Mouse (Mus musculus) CD4-positive helper T cell, adult 2 months (primary cell): Measurements from ENCODE around the gene Thbd.

Experiments
- DNase-seq: peaks from one replicate; pipeline ENCODE4 v3.0.0-alpha.2; 2012; ENCODE audit warnings: low read depth, missing footprints, low spot score

The Thbd gene

DNA sequence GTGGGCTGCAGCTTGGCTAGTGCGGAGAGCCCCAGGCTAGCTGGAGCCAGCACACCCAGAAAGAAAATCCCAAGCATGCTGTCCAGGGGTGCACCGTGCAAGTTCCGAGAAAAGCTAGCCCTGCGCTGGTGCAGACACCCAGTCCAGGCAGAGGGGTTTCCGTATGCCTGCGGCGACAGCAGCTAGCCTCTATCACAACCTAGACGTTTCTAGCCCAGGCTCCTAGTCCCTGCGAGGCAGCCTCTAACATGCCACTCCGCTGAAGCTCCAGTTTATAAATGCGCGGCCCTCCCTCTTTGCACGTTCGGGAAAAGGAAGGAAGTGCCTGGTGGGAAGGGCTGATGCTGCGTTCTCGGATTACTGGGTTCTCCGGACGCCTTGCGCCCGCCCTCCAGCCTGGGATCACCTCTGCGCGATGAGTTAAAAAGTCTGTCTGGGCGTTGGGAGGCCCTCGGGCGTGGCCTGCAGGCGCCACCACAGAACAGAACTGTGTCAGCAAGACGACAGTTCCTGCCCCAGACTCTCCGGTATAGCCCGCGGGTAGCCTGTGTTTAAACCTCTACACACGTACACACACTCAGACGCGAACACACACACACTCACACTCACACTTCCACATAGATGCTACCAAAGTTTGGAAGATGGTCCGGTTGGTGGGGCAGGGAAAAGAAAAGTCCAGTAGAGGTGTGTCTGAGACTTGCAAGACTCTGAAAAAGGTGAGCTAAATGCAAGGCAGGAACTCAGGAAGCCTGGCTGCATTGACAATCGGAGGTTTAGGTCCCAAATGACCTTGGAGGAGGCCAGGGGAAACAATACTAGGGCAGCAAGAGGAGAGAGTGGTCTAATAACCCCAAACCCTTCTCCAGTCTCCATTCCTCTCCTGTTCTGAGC is at the start of gene Thbd:
TSS of gene Thbd (minus strand) at position 319 of the 891 bp plus-strand sequence.
- no peak for DNase-seq

DNA sequence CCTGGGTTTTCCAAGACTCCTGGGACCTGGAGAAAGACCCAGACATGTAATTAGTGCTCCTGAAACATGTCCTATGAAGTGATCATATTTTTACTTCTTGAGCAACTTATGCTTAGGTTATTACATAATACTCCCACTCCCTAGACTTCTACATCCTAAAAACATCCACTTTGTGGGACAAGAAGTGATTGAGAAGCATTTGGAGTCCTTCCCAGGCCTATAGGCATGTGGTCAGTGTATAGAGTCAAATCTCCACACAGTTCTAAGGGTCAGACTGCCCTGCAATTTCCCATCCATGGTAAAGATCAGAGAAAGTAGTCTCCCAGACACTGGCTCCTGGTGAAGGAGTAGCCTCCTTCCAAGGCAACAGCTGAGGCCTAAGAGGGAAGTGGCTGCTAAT is 47.4 kb upstream of the Thbd start:
- no peak for DNase-seq

DNA sequence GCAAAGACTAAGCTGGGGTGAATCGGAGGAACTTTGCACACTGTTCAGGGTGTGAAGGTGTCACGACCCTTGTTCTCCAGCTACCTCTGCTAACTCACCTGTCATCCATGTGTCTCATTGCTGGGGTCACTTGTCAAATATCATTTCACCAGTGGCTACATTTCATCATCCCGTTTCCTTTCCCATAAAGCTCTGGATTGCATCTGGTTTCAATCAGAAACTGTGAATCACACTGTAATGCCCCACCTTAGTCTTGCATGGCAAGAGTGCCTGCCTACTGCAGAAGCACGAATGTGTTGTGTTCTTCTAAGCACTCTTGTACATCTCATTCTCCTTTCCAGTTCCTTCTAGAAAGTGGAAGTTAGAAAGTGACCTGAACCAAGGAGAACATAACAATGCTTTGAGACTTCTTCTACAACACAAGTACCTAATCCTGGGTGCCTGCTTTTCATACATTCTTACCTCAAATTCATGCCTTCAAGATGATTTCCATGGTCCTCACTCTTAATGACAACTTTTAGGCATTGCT is 46.1 kb upstream of the Thbd start:
- no peak for DNase-seq

DNA sequence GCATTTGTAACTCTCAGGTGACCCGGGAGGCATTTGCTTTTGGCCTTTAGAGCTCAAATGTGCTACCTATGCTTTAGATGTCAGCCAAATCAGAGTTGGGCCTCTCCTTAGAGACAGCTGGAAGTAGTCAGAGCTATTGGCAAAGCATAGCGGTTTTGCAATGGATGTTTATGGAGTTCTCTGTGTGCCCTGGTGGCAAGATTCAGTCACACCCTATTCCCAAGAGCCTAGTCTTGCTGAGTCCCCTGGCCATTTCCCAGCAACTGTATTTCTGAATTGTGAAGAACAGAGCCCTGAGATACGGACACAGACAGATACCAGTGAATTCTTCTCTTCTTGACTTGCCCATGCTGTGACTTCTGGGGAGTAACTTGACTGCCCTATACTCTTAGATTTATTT is 45.1 kb upstream of the Thbd start:
- no peak for DNase-seq

DNA sequence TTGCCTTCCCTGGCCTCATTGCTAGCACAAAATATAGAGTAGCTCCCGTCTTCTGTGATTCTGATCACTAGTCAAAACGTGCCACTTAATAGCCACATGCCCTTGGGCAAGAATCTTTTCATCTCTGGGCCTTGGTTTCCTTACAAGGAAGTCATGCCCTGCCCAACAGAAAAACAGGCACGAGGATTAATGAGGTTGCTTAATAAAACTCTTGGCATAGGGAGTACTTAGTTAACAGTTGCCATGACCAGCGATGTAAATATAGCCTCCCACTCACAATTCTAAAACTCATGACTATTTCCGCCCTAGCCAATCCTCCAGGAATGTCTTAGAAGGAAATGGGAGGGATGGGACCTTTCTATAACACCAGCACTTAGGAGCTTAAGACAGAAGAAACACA is 43.5 kb upstream of the Thbd start:
- DNase-seq = no peak

DNA sequence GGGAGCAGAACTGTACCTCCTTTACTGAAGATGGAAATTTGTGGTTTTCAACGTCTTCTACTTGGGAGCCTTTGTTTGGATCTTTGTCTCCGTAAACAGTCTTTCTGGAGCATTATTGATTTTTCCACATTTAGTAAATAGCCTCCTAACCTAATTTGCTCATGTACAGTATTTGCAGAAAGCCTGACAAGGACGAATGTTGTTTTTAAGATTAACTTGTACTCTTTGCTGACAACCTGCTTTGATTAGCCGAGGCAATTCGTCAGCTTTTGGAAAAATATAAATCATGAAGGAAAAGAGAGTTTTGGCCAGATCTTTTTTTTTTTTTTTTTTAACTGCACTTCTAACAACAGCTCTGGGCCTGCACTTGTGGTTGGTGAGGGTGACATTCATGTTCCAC is 42.6 kb upstream of the Thbd start:
- DNase-seq = no peak

DNA sequence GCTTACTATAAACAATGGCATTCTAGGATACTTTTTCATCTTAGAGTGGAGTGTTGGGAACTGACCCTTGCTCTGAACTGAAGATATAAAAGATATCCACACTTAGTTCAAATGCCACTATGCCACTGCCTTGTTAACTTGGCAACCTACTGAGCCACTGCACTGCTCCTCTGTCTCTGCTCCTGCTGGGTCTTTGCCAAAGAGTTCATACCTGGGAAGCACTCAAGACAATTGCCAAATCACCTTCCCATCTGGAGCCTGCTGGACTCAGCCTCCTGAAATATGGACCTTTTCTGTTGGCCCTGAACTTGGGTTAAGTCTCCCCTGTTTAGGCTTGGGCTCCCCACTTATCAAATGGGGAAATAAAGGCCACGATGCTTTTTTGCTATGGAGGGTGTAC is 41.7 kb upstream of the Thbd start:
- DNase-seq = no peak

DNA sequence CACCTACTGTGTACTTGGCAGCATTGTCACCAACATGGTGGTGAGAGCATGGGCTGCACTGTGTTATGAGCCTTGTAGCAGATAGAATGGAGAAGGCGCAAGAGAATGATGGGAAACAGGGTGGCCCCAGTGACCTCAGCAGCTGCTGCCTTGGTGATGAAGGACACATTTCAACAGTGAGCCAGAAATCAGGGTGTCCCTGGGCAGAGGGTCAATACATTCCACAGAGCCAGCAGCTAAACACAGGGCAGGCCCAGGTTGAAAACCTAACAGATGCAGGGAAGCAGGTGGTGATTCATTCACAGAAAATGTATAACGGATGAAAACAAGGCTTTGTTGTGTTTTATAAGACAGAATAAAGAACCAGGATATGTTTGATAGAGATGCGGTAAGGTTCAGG is 38.5 kb upstream of the Thbd start:
- DNase-seq = no peak

DNA sequence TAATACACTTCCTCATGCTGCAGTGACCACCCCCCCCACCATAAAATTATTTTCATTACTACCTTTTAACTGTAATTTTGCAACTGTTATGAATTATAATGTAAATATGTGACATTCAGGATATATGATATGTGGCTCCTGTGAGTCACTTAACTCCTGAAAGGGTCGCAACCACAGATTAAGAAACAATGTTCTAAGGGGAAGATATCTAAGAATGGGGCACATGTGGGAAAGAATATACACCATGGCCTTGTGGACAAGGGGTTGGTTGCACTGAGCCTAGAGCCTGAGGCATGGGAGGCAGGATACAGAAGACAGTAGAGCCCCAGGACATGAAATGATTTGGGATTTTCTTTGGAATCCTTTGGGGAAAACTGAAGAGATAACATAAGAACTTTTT is 37.6 kb upstream of the Thbd start:
- DNase-seq = no peak

DNA sequence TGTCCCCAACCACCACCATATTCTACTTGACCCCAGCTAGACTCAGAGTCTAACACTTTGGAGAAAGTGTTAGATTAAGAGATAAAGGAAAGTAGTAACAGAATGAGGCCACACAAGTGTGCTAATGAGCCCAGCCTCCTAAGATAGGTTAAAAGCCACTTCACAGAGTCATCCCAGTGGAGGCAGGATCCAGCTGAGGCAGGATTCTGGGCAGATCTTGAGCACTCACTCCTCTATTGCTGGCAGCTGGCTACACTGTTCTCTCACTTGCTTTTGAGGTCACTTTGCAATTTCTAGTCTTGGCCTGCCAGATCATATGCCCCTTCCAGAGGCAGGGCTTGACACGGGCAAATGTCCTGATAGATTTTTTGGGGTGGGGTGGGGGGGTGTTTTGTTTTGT is 36.5 kb upstream of the Thbd start:
- no peak for DNase-seq

DNA sequence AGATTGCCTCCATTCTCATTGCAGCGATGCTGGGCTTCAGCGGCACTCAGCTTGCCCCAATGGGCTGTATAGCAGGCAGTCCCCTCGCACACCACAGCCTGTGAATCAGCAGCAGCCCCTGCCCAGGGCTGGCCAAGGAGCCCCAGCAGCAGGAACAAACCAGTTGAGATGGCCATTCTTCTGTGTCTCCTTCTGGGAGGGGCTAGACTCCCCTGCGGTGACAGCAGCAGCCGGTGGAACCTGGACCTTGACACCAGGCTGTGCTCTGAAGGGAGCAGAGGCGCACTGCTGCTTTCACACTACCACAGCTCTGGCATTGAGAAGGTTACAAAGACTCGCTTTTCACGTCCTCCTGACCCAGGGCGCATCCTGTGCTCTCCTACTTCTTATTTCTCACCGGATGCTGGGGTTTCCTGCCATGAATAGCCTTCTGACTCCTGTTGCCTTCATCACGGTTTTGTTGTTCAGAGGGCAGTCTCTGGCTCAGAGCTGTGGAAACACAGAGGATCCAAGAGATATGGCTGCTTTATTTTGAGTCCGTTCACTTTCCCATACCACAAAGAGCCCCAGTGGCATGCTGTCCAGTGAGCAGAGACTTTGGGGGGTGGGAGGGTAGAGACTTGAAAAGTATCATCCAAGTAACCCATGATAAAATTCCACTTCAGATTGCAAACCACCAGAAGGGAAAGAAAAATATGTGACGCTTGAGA is 35.4 kb upstream of the Thbd start, which contains the start of gene Cd93:
TSS of gene Cd93 (minus strand) at position 315 of the 710 bp plus-strand sequence.
- DNase-seq = no peak

DNA sequence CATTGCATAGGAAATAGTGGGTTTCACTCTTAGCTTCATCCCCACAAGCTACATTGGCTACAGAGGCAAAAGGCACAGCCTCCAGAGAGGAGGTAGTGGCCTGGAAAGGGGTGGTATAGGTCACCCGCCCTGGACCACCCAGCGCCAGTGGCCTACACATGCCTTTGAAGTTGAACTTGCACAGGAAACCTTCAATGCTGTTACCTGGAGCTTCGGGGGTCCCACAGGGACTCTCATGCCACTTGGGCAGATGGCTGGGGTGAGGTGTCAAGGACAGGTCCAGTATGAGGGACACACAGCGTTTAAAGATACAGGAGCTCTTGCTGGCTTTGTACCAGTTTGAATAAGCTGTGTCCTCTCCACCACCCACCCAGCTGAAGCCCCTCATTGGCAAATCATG is 34.7 kb upstream of the Thbd start:
- no peak for DNase-seq

DNA sequence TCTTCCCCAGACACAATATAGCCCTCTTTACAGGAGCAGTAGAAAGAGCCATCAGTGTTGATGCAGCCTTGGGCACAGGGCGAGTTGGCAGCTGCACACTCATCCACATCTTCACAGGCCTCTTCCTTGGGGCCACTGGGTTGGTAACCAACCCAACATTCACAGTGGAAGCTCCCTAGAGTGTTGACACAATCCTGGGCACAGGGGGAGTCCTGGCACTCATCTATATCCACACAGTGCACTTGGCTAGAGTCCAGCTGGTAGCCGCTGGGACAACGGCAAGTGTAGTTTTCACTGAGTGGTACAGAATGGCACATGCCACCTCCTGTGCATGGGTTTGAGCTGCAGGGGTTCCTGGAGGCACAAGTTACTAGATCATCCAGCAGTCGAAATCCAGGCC is 34.2 kb upstream of the Thbd start:
- no peak for DNase-seq

DNA sequence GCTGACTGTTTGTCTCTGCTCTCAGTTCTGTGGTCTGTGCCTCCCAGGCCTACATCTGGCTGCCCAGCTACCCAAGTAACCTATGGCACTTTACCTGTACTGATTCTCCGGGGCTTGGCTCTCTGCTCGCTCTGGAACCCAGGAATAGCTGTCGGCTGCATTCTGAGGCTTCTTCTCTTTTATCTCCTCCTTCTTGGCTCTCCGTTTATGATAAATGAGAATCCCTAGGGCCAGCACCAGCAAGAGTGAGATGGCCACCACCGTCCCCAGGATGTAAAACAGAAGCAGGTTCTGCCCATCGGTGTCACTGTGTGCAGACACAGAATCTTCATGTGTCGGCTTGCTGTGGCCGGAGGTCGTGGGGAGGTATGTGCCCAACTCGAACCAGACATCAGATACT is 33.4 kb upstream of the Thbd start:
- no peak for DNase-seq

DNA sequence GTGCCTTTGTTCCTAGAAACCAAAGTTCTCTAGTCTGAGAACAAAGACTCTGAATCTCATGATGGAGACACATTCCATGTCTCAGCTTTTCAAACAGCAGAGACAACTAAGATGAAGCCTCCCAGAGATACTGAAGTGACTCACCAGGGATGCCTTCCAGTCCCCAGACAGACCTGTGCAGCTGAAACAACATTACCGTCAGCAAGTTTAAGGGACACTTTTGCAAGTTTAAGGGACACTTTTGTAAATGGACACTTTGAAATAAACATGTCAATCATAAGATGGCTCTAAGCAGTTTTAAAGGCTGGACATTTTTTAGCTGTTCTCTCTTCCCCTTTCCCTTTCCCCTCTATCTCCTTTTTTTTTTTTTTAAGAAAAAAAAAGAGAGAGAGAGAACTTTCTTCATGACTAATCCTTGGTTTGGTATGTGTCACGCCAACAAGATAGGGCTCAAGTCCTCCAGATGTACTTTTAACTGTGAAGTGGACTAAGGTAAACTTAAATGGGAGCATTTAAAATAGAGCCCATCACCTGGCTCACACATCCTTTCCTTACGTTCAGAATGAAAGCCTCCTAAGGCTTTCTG is 31.8 kb upstream of the Thbd start:
- no peak for DNase-seq

DNA sequence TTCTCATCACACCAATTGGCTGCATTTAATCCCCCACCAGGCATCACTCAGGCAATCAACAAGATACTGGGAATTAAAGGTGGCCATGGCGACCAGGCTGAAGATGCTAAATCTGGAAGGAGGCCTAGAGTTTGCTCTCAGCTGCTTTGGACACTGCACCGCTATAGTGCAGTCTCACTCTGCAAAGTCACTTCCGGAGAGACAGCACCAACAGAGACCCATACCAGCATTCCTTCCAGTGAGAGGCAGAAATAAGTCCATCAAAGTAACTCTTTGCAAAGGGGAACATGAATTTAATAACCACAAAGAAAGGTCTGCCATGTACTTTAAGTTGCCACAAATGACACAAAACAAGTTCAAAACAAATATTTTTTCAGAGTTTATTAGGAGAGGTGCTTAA is 28.3 kb upstream of the Thbd start:
- DNase-seq = no peak

DNA sequence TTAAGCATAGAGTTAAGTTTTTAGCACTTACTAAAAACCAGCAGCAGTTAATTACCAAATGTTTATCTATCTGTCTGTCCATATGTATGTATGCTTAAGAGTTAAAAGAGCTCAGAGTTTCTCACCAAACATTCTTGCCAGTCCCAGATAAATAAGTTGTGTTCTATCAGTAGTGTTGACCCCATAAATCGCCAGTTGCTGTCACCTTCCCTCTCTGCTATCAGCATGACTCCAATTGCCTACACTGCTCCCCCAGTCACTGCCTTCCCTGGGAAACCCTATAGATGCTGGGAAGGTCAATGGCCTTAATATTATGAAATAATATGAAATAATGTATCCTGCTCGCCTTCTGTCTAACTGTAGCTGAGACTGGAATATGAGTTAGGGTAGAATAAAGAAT is 24.4 kb upstream of the Thbd start:
- DNase-seq = no peak

DNA sequence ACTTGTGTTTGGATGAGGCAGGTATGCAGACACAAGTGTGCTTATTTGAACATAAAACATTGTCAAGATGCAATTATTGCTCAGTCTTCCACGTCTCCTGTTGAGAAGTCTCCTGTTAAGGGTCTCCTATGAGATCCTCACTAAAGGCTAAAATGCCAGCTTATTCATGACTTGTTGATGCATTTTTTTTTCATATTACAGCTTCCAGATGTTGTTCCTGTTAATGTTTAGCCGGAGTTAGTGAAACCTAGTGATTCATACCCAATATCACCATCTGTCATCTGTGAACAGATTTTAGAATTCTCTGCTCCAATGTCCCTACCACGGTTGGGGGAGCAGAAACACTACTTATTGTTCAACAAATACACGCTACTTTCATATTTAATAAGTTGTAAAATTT is 23.0 kb upstream of the Thbd start:
- no peak for DNase-seq

DNA sequence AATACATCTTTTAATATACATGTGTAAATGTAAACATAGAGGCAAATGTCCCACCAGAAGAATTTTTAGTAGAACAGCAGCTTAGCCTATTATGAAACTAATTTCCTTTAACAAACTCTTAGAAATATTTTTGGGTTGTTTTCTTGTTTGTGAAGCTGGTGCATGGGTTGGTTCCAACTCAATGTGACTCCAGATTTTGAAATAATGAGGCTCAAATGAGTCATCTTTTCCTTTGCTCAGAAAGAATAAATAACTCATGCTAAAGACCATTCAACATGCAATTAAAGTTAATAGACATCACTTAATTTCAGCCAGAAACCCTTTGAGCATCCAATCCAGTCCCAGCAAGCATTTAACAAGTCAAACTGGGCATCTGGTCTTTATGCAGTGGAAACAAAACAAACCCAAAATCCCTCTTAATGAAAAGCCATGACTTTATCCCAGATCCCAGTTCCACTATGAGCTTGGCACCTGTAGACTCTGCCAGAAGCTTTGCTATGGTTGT is 21.1 kb upstream of the Thbd start:
- no peak for DNase-seq

DNA sequence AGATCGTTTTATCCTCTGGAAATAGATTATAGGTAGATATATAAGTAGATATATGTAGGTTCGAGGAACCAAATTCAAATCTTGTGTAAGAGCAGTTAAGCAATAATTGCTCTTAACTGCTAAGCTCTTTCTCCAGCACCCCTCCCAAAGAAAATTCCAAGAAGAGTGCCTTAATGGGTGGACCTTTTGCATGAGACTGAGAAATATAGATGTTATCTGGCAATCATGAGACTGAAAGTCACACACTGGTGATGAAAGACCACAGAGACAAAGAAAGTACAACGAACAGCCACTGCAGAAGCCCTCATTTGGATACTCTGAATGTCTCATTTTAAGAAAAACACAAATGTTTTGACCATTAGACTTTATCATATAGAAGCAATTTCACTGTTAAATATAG is 20.5 kb upstream of the Thbd start:
- DNase-seq = no peak

DNA sequence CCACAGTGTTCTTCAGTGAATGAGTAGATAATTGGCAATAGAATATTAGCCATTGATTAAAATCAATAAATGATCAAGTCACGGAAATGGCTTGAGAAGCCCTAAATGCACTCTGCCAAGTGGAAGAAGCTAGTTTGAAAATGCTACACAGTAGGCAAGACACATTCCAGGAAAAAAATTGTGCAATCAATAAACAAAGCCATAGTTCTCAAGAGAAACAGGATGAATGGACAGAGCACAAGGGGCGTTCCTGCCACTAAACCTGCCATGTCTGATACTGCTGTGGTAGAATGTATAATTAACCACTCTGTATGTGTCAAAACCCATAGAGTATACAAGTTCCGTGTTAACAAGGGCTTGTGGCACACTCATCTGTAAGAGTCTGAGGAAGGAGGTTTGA is 19.6 kb upstream of the Thbd start:
- DNase-seq = no peak

DNA sequence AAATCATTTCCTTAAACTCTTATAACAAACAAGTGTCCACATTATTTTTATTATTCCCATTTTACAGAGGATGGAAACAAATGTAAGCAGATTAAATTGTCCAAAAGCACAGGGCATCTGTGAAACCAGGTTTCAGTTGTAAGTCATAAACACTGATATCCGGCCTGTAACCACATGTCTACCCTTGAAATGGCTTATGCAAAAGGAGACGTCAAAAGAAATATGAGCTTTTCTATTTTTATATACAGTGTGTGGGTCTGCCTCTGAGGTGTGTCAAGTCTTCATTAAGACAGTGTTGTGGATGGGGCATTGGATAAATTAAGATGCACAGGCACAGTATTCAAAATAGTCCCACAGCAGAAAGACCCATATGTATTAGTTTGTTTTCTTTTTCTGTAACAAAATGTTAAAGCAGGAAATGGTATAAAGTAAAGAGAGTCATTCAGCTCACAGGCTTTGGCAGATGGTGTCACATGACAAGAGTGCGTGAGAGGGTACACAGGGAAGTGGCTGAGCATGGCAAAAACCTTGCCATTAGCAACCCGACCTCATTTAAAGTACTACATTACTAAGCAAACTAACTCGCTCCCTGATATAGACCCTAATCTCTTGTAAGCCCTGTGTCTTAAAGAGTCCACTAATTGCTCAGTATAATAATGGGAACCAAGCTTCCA is 17.9 kb upstream of the Thbd start:
- no peak for DNase-seq
